Mouse (Mus musculus) G1E-ER4 (cell line): ENCODE measurements around the gene Gm40460. TPM values are rescaled to one million over a fixed set of nuclear protein-coding genes. Genes with fewer than 3 reads are reported as not detected.
"Not testable (repeated sequence)": the region's sequence is repeated elsewhere in the genome, so short reads cannot be mapped to it uniquely, and the experiment has no call there.

Experiments used
- GATA1 ChIP-seq: IDR thresholded peaks from one replicate; pipeline ENCODE4 v1.8.0; 2012; ENCODE audit warnings: low read length, inconsistent platforms
- polyA plus RNA-seq: library from polyadenylated mRNA; stranded (reverse); fragments of >175 nt; gene quantifications from 2 replicates; pipeline ENCODE4 v1.2.3, GENCODE M21; 2012

The Gm40460 gene
- polyA plus RNA-seq, result not detected in 2 replicates

- TF ChIP-seq GATA1, result no peak
Observed at GRCm38 (mm10) chr7:142240978-142241377, at the start of gene Gm40460. Gene Gm40460, minus strand, starts transcription at chr7:142241078.

GRCm38 (mm10) chr7:142285130-142285835 lies 44.4 kb upstream of the Gm40460 start:
- no peak for TF ChIP-seq GATA1

- TF ChIP-seq GATA1, result no peak
Observed at GRCm38 (mm10) chr7:142284615-142285080, 43.8 kb upstream of the Gm40460 start.

- TF ChIP-seq GATA1, result no peak
Observed at GRCm38 (mm10) chr7:142284023-142284591, 43.2 kb upstream of the Gm40460 start.

GRCm38 (mm10) chr7:142274263-142274662 lies 33.4 kb upstream of the Gm40460 start, which contains the start of gene Gm4559:
Gene Gm4559, minus strand, starts transcription at chr7:142274363.
- TF ChIP-seq GATA1, result not testable (repeated sequence)

GRCm38 (mm10) chr7:142258254-142258653 lies 17.4 kb upstream of the Gm40460 start, which contains the start of gene Gm2431:
Gene Gm2431, minus strand, starts transcription at chr7:142258354.
- not testable (repeated sequence) for TF ChIP-seq GATA1

GRCm38 (mm10) chr7:142255517-142255916 lies 14.6 kb upstream of the Gm40460 start:
- TF ChIP-seq GATA1, result no peak

GRCm38 (mm10) chr7:142249824-142250223 lies 8.9 kb upstream of the Gm40460 start:
- no peak for TF ChIP-seq GATA1

GRCm38 (mm10) chr7:142231540-142231939 lies 9.3 kb downstream of the Gm40460 start:
- TF ChIP-seq GATA1, result no peak

GRCm38 (mm10) chr7:142229871-142230270 lies 11.0 kb downstream of the Gm40460 start, which contains the start of gene Krtap5-5:
Gene Krtap5-5, minus strand, starts transcription at chr7:142229971.
- TF ChIP-seq GATA1, result not testable (repeated sequence)

- TF ChIP-seq GATA1, result no peak
Observed at GRCm38 (mm10) chr7:142224518-142224917, 16.4 kb downstream of the Gm40460 start.

GRCm38 (mm10) chr7:142211559-142211958 lies 29.3 kb downstream of the Gm40460 start, which contains the start of gene Gm7579:
Gene Gm7579, plus strand, starts transcription at chr7:142211859.
- TF ChIP-seq GATA1, result no peak

GRCm38 (mm10) chr7:142205488-142205887 lies 35.4 kb downstream of the Gm40460 start:
- no peak for TF ChIP-seq GATA1

- TF ChIP-seq GATA1, result no peak
Observed at GRCm38 (mm10) chr7:142201064-142201463, 39.8 kb downstream of the Gm40460 start, which contains the start of gene Krtap5-3. Gene Krtap5-3, plus strand, starts transcription at chr7:142201364.

- no peak for TF ChIP-seq GATA1
Observed at GRCm38 (mm10) chr7:142198748-142199147, 42.1 kb downstream of the Gm40460 start.

Other genes with a start within 250 kb of the Gm40460 start
- gene Mob2, start 180.0 kb downstream of the Gm40460 start, polyA plus RNA-seq, result 38.6 and 39.4 TPM in 2 replicates
- 0.24 and 0.28 TPM in 2 replicates for gene Dusp8, start 145.2 kb downstream of the Gm40460 start, polyA plus RNA-seq
- not detected in 2 replicates for gene Gm45618, start 120.3 kb downstream of the Gm40460 start, polyA plus RNA-seq
- gene Gm39115, start 105.0 kb downstream of the Gm40460 start, polyA plus RNA-seq, result not detected in 2 replicates
- gene Gm45337, start 96.5 kb downstream of the Gm40460 start, polyA plus RNA-seq, result not detected in 2 replicates
- gene Gm29735, start 84.0 kb downstream of the Gm40460 start, polyA plus RNA-seq, result not detected in 2 replicates
- not detected in 2 replicates for gene Gm4553, start 75.3 kb downstream of the Gm40460 start, polyA plus RNA-seq
- not detected in 2 replicates for gene Krtap5-2, start 65.1 kb downstream of the Gm40460 start, polyA plus RNA-seq
- not detected in 2 replicates for gene Gm10153, start 50.7 kb downstream of the Gm40460 start, polyA plus RNA-seq
- gene Krtap5-3, start 39.7 kb downstream of the Gm40460 start, polyA plus RNA-seq, result not detected in 2 replicates
- not detected in 2 replicates for gene Gm7579, start 29.2 kb downstream of the Gm40460 start, polyA plus RNA-seq
- gene Krtap5-5, start 11.1 kb downstream of the Gm40460 start, polyA plus RNA-seq, result not detected in 2 replicates
- not detected in 2 replicates for gene Gm2431, start 17.3 kb upstream of the Gm40460 start, polyA plus RNA-seq
- gene Gm4559, start 33.3 kb upstream of the Gm40460 start, polyA plus RNA-seq, result not detected in 2 replicates
- gene Krtap5-1, start 56.0 kb upstream of the Gm40460 start, polyA plus RNA-seq, result not detected in 2 replicates
- gene Krtap5-4, start 62.5 kb upstream of the Gm40460 start, polyA plus RNA-seq, result not detected in 2 replicates
- gene Ifitm10, start 132.7 kb upstream of the Gm40460 start, polyA plus RNA-seq, result 0.06 TPM in 1 of 2 replicates, not detected in the other
- 24.2 and 26.1 TPM in 2 replicates for gene Gm49369, start 141.6 kb upstream of the Gm40460 start, polyA plus RNA-seq
- 33.0 and 46.6 TPM in 2 replicates for gene Ctsd, start 147.0 kb upstream of the Gm40460 start, polyA plus RNA-seq
- gene Syt8, start 193.8 kb upstream of the Gm40460 start, polyA plus RNA-seq, result not detected in 2 replicates
- gene Tnni2, start 200.7 kb upstream of the Gm40460 start, polyA plus RNA-seq, result not detected in 2 replicates
- not detected in 2 replicates for gene Lsp1, start 219.7 kb upstream of the Gm40460 start, polyA plus RNA-seq